Mouse (Mus musculus): ENCODE measurements around the gene Camta1. TPM values are rescaled to one million over a fixed set of nuclear protein-coding genes. Genes with fewer than 3 reads are reported as not detected.
A peak's percentile ranks its signal among the peaks of the same experiment; 100 is the strongest.

The Camta1 gene
- 197 and 206 TPM in 2 replicates for polyA plus RNA-seq (2014; fragmentation: Nextera tagmentation; extraction: Ambion mirVana)

DNA sequence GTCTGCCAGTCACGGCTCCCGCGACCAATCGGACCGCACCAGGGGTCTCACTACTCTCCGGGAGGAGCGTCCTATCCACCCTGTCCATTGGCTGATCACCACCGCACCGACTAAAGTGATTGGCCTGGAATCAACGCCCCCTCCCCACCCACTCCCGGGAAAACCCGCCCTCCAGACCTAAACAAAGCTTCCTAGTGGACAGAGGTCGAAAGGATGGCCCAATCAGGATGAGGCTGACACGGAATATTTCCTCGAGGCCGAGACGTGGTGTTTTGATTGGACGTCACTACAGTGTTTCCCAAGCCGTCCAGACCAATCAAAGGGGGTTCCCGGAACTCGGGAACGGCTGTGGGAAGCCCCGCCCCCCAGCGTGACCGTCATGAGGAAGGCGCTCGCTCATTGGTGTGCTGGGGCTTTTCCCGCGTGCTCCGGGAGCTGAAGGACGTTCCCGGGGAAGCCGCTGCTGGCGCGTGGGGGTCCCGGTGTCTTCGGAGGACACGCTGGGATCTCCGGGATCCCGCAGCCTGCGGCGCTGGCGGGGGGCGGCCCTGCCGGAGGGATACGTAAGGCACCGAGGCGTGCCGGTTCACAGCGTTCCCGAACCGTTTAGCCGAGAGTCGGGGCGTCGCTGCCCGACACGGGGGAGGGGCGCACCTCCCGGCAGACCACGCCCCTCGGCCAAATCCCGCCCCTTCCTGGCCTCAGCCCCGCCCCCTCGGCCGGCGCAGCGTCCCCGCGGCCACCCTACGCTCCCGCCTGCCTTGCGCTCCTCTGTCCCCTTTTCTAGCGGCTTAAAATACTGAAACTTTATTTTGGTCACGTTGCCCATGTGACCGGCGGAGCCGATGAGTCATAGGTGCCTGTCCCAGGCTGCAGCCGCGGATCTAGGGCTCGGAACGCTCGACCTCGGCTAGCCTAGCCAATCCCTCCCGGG lies at the start of gene Camta1:
TSS of gene Camta1 (minus strand) at position 71 of the 934 bp plus-strand sequence.
- Histone ChIP-seq H3K4me2 (ENCODE audit: low read depth, low read length) (peak within 1 kb of the TSS; percentile 86), H3K36me3 (ENCODE audit: control insufficient read depth, insufficient read depth, low read length) (no peaks in the 10 kb centered on the region), H3K4me1 (ENCODE audit: control insufficient read depth, insufficient read depth, low read length) (peaks cover 22% of the 10 kb centered on the region), H3K27ac (ENCODE audit: low read depth, low read length) (peak within 1 kb of the TSS; percentile 92), H3K27me3 (ENCODE audit: control insufficient read depth, insufficient read depth, low read length) (no peaks in the 10 kb centered on the region), H3K4me3 (ENCODE audit: low read depth, low read length) (peak within 1 kb of the TSS; percentile 74), H3K9ac (replicated peaks; ENCODE audit: low read depth, low read length) (peak within 1 kb of the TSS; percentile 90), H3K9me3 (ENCODE audit: control insufficient read depth, low read length) (no peaks in the 10 kb centered on the region)
- peak; percentile 98 for ATAC-seq (ENCODE audit: low read depth)
- WGBS: under 1% methylated on average over 80 of the region's 85 CpGs

DNA sequence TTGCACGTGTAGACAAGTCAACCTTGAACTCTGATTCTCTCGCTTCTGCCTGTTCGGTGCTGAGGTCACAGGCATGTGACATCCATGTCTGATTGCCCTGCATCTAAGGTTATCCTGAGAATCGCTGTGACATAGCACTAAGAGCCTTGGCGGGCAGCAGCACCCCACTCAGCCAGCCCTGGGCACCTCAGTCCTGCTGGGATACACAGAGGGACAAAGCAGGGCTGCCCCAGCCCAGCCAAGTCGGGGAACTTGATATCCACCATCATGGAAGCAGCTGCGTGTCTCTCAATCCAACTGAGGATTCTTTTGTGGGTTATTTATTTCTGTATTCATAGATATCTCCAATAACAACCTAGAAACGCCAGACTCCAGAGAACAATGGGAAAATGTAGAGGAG lies 47.1 kb upstream of the Camta1 start:
- no peak overlapping the region for H3K27ac ChIP-seq (ENCODE audit: low read depth, low read length)
- WGBS: 72% methylated on average over 8 of the region's 8 CpGs
- H3K36me3 ChIP-seq (ENCODE audit: control insufficient read depth, insufficient read depth, low read length): no peaks in the 10 kb centered on the region
- H3K9ac ChIP-seq (replicated peaks; ENCODE audit: low read depth, low read length): no peak overlapping the region
- H3K4me1 ChIP-seq (ENCODE audit: control insufficient read depth, insufficient read depth, low read length): no peaks in the 10 kb centered on the region; the same call in 1 of the 2 replicates
- ATAC-seq (ENCODE audit: low read depth): no peak
- H3K27me3 ChIP-seq (ENCODE audit: control insufficient read depth, insufficient read depth, low read length): no peaks in the 10 kb centered on the region
- no peak overlapping the region for H3K4me2 ChIP-seq (ENCODE audit: low read depth, low read length)
- H3K9me3 ChIP-seq (ENCODE audit: control insufficient read depth, low read length): no peaks in the 10 kb centered on the region
- H3K4me3 ChIP-seq (ENCODE audit: low read depth, low read length): no peak overlapping the region

- 70% methylated on average over 26 of the region's 26 CpGs for WGBS
- H3K9me3 ChIP-seq (ENCODE audit: control insufficient read depth, low read length): no peaks in the 10 kb centered on the region
- no peak overlapping the region for H3K9ac ChIP-seq (replicated peaks; ENCODE audit: low read depth, low read length)
- no peak for ATAC-seq (ENCODE audit: low read depth)
- no peaks in the 10 kb centered on the region; the same call in 1 of the 2 replicates for H3K4me1 ChIP-seq (ENCODE audit: control insufficient read depth, insufficient read depth, low read length)
- H3K27ac ChIP-seq (ENCODE audit: low read depth, low read length): no peak overlapping the region
- no peak overlapping the region for H3K4me3 ChIP-seq (ENCODE audit: low read depth, low read length)
- no peaks in the 10 kb centered on the region for H3K36me3 ChIP-seq (ENCODE audit: control insufficient read depth, insufficient read depth, low read length)
- no peaks in the 10 kb centered on the region for H3K27me3 ChIP-seq (ENCODE audit: control insufficient read depth, insufficient read depth, low read length)
- H3K4me2 ChIP-seq (ENCODE audit: low read depth, low read length): no peak overlapping the region
These were observed 46.1 kb upstream of the Camta1 start for GRCm38 (mm10) chr4:151907577-151908343.

DNA sequence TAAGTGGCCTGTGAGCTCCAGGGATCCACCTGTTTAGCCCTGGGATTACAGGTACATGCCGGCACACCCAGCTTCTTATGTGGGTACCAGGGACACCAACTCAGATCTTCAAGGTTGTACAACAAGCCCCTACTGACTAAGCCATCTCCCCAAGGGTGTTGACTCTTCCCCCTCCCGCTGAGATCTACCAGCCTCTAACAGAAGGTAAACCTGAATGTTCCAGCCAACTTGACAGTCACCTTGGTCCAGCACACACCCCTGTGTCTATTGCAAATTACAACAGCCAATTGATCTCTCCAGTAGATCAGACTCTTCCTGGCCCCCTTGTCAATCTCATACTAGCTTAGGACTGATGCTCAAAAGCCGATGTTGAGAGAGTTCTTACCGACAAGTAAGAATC lies 43.9 kb upstream of the Camta1 start:
- no peaks in the 10 kb centered on the region for H3K27me3 ChIP-seq (ENCODE audit: control insufficient read depth, insufficient read depth, low read length)
- H3K36me3 ChIP-seq (ENCODE audit: control insufficient read depth, insufficient read depth, low read length): no peaks in the 10 kb centered on the region
- no peak overlapping the region for H3K27ac ChIP-seq (ENCODE audit: low read depth, low read length)
- WGBS: 72% methylated on average over 4 of the region's 4 CpGs
- ATAC-seq (ENCODE audit: low read depth): no peak
- no peaks in the 10 kb centered on the region; the same call in 1 of the 2 replicates for H3K4me1 ChIP-seq (ENCODE audit: control insufficient read depth, insufficient read depth, low read length)
- H3K4me2 ChIP-seq (ENCODE audit: low read depth, low read length): no peak overlapping the region
- no peak overlapping the region for H3K9ac ChIP-seq (replicated peaks; ENCODE audit: low read depth, low read length)
- no peak overlapping the region for H3K4me3 ChIP-seq (ENCODE audit: low read depth, low read length)
- no peaks in the 10 kb centered on the region for H3K9me3 ChIP-seq (ENCODE audit: control insufficient read depth, low read length)

DNA sequence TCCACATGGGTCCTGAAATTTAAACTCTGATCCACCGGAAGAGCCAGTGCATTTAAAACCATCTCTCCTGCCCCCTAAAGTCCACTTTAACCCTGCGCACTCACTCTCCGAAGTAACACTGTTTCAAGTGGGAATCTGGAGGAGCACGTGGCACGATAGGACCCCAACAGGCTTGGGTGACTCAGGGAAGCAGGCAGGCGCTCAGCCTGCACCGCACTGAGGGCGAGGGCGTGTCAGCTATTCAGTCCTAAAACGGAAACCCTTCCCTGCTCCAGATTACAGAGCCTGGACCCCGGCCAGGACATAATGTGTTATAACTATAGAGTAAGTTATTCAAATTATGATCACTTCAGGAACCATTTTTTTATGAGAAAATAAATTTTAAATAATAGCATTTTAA lies 42.4 kb upstream of the Camta1 start:
- no peaks in the 10 kb centered on the region for H3K9me3 ChIP-seq (ENCODE audit: control insufficient read depth, low read length)
- H3K36me3 ChIP-seq (ENCODE audit: control insufficient read depth, insufficient read depth, low read length): no peaks in the 10 kb centered on the region
- no peaks in the 10 kb centered on the region; the same call in 1 of the 2 replicates for H3K4me1 ChIP-seq (ENCODE audit: control insufficient read depth, insufficient read depth, low read length)
- no peaks in the 10 kb centered on the region for H3K27me3 ChIP-seq (ENCODE audit: control insufficient read depth, insufficient read depth, low read length)
- no peak overlapping the region for H3K4me2 ChIP-seq (ENCODE audit: low read depth, low read length)
- no peak overlapping the region for H3K27ac ChIP-seq (ENCODE audit: low read depth, low read length)
- 53% methylated on average over 11 of the region's 11 CpGs for WGBS
- H3K4me3 ChIP-seq (ENCODE audit: low read depth, low read length): no peak overlapping the region
- H3K9ac ChIP-seq (replicated peaks; ENCODE audit: low read depth, low read length): no peak overlapping the region
- no peak for ATAC-seq (ENCODE audit: low read depth)

GRCm38 (mm10) chr4:151902689-151903241 lies 41.1 kb upstream of the Camta1 start:
- Histone ChIP-seq H3K4me1 (ENCODE audit: control insufficient read depth, insufficient read depth, low read length) (no peaks in the 10 kb centered on the region; the same call in 1 of the 2 replicates), H3K9ac (replicated peaks; ENCODE audit: low read depth, low read length) (no peak overlapping the region), H3K4me2 (ENCODE audit: low read depth, low read length) (no peak overlapping the region), H3K27ac (ENCODE audit: low read depth, low read length) (no peak overlapping the region), H3K4me3 (ENCODE audit: low read depth, low read length) (no peak overlapping the region), H3K9me3 (ENCODE audit: control insufficient read depth, low read length) (no peaks in the 10 kb centered on the region), H3K36me3 (ENCODE audit: control insufficient read depth, insufficient read depth, low read length) (no peaks in the 10 kb centered on the region), H3K27me3 (ENCODE audit: control insufficient read depth, insufficient read depth, low read length) (no peaks in the 10 kb centered on the region)
- no peak for ATAC-seq (ENCODE audit: low read depth)
- 62% methylated on average over 14 of the region's 14 CpGs for WGBS

DNA sequence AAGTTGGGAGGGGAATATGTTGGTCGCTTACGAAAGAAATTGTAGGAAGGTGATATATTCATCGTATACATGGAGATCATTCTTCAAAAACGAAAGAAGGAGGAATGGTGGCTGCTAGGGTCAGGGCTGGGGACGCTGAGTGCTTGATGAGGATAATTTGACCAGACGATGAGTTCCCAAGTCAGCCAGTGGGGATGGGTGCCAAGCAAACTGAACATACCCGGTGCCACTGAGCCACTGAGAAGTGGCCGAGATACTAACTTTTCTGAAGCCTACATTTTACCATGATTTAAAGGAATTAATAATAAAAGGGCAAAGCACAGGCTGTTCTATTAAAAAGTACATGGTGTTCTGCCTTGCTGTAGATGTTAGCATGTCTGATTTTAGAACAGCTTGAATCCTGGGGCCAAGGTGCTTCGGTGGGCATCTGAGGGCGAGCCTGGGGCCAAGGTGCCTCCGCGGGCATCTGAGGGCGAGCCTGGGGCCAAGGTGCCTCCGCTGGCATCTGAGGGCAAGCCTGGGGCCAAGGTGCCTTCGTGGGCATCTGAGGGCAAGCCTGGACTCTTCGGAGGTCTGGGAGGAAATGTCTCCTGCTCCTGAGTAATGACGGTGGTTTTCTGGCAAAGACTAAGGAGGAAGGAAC lies 40.5 kb upstream of the Camta1 start:
- Histone ChIP-seq H3K27ac (ENCODE audit: low read depth, low read length) (no peak overlapping the region), H3K36me3 (ENCODE audit: control insufficient read depth, insufficient read depth, low read length) (no peaks in the 10 kb centered on the region), H3K9ac (replicated peaks; ENCODE audit: low read depth, low read length) (no peak overlapping the region), H3K4me3 (ENCODE audit: low read depth, low read length) (no peak overlapping the region), H3K27me3 (ENCODE audit: control insufficient read depth, insufficient read depth, low read length) (no peaks in the 10 kb centered on the region), H3K9me3 (ENCODE audit: control insufficient read depth, low read length) (no peaks in the 10 kb centered on the region), H3K4me1 (ENCODE audit: control insufficient read depth, insufficient read depth, low read length) (no peaks in the 10 kb centered on the region; the same call in 1 of the 2 replicates), H3K4me2 (ENCODE audit: low read depth, low read length) (no peak overlapping the region)
- 85% methylated on average over 17 of the region's 17 CpGs for WGBS
- no peak for ATAC-seq (ENCODE audit: low read depth)

DNA sequence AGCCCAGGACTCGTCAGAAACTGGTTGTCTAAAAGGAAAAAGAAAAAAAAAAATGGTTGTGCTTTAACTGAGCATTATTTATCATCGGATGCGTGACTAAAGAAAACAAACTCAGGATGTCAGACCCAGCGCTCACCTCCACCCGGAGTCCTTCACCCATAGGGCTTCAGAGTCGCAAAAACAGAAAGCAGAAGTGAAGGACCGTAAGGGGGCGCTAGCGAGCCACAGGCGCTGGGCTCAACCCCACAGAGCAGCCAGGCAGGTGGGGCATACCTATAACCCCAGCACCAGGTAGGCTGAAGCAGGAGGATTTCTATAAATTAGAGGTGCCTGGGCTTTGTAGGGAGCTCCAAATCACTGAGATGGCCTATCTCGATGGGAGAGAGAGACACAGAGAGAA lies 39.7 kb upstream of the Camta1 start:
- Histone ChIP-seq H3K4me3 (ENCODE audit: low read depth, low read length) (no peak overlapping the region), H3K36me3 (ENCODE audit: control insufficient read depth, insufficient read depth, low read length) (no peaks in the 10 kb centered on the region), H3K9me3 (ENCODE audit: control insufficient read depth, low read length) (no peaks in the 10 kb centered on the region), H3K27me3 (ENCODE audit: control insufficient read depth, insufficient read depth, low read length) (no peaks in the 10 kb centered on the region), H3K9ac (replicated peaks; ENCODE audit: low read depth, low read length) (no peak overlapping the region), H3K4me2 (ENCODE audit: low read depth, low read length) (no peak overlapping the region), H3K27ac (ENCODE audit: low read depth, low read length) (no peak overlapping the region), H3K4me1 (ENCODE audit: control insufficient read depth, insufficient read depth, low read length) (no peaks in the 10 kb centered on the region; the same call in 1 of the 2 replicates)
- ATAC-seq (ENCODE audit: low read depth): no peak
- 64% methylated on average over 11 of the region's 11 CpGs for WGBS
